Mouse (Mus musculus): Measurements from ENCODE around the gene Eif4a1.

Eif4a1 gene

GRCm38 (mm10) chr11:69670786-69671725 is 1.2 kb downstream of the Eif4a1 start:
- DNase-seq, result peak; percentile 93

DNA sequence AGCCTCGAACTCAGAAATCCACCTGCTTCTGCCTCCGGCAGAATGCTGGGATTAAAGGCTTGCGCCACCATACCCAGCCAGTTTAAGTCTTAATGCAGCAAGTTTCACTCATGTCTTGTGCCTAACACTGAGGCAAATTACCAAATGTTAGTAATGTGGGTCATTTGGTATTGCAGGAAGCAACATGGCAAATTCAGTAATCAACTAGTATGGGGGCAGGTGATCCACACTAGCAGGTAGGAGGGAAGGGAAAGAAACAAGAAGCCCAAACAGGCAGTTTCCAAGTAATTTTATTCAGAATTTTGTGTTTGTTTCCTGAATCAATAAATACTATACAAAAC is 5.6 kb downstream of the Eif4a1 start:
- DNase-seq, result no peak

- DNase-seq, result no peak
These were observed 6.1 kb downstream of the Eif4a1 start, which contains the start of gene Cd68 for GRCm38 (mm10) chr11:69665961-69666664. Gene Cd68 (minus strand): TSS chr11:69666153.

DNA sequence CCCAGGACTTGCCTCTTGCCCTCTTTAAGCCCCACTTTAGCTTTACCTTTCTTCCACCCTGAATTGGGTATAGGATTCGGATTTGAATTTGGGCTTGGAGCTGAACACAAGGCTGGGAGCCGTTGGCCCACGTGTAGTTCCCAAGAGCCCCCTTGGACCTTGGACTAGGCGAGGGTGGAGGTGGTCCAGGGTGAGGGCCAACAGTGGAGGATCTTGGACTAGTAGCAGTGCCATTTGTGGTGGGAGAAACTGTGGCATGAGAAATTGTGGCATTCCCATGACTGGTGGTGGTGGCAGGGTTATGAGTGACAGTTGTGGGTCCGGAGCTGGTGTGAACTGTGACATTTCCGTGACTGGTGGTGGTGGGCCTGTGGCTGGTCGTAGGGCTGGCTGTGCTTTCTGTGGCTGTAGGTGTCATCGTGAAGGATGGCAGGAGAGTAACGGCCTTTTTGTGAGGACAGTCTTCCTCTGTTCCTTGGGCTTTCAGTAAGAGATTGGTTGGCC is 6.7 kb downstream of the Eif4a1 start:
- DNase-seq, result no peak

DNA sequence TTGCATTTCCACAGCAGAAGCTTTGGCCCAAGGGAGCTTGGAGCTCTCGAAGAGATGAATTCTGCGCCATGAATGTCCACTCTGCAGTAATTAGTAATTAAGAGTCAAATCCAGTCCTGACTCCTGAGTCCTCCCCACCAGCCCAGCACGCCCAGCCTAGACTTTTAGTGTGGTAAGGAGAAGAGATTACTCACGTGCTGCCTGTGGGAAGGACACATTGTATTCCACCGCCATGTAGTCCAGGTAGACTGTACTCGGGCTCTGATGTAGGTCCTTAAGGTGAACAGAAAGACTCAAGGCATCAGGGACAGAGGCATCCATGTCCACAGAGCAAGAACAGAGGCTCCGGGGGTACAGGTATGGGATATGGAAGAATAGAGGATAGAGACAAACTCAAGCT is 7.4 kb downstream of the Eif4a1 start:
- DNase-seq, result no peak

DNA sequence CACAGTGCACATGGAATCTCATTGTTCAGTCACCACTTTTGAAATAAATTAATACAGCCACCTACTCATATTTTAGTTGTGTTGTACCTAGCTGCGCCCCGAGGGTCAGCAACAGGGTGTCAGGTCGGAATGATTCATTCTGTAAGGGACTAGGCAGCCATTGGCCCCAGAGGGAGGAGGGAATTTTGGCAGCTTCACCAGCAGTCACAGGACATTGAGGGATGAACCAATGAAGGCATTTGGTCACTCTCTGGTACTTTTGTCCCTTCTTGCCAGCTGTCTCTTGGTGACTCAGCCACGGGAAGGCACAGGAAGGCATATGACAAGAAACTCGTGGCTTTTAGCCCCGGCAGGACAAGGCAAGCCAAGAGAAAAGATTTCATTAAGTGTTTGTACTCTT is 8.4 kb downstream of the Eif4a1 start:
- no peak for DNase-seq

DNA sequence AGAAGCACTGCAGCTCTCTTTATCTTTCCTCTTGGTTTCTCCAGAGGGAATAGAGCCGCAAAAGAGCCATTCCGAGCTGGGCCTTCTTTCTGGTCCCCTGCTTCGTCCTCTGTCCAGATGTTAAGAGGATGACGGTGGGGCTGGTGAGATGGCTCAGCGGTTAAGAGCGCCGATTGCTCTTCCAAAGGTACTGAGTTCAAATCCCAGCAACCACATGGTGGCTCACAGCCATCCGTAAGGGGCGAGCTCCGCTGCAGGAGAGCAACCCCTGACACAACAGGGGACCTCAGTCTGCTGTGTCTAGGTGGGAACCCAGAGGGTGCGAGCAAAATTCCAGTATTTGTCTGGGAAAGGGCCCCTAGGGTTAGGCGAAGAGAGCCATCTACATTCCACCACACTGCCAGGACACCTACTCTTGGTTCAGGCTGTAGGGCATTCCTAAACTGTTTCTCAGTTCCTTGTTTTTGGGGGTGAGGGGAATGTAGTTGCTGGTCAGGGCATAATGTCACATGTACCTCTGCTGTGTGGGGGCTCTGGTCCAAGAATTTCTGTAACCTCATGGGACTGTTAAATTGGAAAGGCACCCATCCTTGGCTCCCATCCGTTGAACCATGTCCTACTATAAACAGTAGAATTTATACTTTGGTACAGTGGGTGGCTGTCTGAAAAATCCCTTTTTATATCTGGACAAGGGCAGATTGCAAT is 9.1 kb downstream of the Eif4a1 start:
- no peak for DNase-seq

DNA sequence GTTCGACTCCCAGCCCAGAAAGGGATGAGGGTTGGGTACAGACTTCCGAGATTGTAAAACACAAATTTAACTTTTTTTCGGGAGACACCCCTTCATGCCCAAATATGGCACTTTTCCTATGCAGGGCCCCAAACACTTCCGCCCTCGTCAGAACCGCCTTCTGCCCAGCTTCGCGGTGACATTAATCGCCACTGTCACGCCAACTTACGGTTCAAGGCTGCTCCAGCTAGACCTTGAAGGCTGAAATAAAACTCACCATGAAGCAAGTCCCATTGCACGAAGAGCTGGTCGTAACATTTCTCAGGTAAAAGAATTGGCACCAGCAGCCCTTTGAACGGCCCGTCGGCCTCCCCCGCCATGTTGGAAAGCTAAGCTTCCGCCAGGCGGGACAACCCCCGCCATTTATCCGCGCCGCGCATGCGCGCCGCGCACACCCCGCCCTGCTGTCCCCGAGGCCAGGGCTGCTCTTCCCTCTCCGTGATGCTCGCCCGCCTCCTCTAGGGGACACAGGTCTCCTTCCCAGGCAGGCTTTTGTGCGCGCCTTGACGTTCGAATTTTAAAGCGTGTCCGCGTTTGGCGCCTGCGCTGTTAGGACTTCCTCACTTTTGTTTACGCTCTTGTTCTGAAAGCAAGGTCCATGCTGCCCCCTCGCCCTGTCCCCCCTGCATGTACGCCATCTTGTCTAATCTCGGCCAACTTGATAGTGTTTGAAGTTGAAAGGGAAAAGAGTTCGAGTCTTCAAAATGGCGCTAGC is 9.8 kb downstream of the Eif4a1 start, which contains the start of gene Mpdu1:
TSS of gene Mpdu1 (minus strand) at position 430 of the 754 bp plus-strand sequence.
- DNase-seq, result peak; percentile 93

DNA sequence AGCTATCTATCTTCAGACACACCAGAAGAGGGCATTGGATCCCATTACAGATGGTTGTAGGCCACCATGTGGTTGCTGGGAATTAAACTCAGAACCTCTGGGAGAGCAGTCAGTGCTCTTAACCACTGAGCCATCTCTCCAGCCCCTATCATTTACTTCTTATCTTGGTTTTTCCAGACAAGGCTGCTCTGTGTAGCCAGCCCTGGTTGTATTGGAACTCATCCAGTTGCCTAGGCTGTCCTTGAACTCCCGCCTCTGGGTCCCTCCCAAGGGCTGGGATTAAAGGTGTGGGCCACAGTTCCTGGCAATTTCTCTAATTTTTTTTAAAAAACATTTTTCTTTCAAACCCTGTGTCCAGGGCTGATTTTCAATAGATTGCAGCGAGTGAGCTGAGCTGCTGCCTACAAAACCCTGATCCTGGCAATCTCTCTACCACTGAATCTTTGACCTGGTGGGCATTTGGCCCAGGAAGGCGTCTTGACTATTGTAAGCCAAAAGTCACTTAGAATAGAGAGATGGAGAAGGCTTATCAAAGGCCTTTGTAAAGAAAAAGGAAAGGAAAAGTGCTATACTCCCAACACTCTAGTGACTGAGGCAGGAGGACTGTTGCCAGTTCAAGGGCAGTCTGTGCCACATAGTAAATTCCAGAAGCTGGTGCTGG is 10.9 kb downstream of the Eif4a1 start:
- no peak for DNase-seq

GRCm38 (mm10) chr11:69657462-69657881 is 14.8 kb downstream of the Eif4a1 start:
- DNase-seq, result no peak

- DNase-seq, result peak; percentile 52
These were observed 15.4 kb downstream of the Eif4a1 start for GRCm38 (mm10) chr11:69656617-69657461.

GRCm38 (mm10) chr11:69656065-69656455 is 16.2 kb downstream of the Eif4a1 start:
- DNase-seq, result no peak

GRCm38 (mm10) chr11:69655264-69656064 is 16.8 kb downstream of the Eif4a1 start, which contains the start of gene Sox15:
Gene Sox15 (plus strand): TSS chr11:69655314.
- peak; percentile 77 for DNase-seq

- no peak for DNase-seq
These were observed 17.5 kb downstream of the Eif4a1 start for GRCm38 (mm10) chr11:69654760-69655159.

DNA sequence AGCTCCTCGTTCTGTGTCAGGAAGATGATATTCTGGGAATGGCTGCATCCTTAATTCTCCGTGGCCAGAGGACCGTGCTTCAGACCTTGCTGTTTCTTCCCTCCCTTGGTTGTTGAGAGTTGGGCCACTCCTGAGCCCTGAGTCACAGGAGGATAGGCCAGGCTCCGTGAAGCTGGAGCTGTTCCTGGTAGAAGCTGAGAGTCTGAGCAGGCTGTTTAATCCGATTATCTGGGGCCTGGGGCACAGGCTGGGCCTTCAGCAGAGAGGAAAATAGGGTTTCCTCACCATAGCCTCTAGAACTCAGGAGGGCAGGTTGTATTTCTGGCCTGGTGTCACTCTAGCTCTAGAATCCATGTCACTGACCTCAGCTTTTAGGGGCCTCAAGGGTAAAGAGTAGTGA is 18.8 kb downstream of the Eif4a1 start:
- no peak for DNase-seq

DNA sequence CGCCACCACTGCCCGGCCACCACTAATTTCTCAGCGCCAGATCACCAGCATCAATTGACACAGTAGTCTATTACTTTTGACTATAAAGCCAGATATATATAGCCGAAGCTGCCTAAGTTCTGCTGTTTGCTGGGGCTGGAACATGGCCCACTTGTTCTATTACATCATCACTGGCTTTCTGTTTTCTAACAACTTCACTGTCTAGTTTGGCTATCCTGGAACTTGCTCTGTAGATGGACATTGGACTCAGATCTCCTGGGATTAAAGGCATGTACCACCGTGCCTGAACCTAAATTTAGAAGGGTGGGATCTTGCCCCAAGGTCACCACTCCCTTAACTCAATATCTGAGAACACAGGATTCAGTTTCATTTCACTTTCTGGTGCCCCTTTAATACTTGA is 26.4 kb downstream of the Eif4a1 start:
- no peak for DNase-seq

DNA sequence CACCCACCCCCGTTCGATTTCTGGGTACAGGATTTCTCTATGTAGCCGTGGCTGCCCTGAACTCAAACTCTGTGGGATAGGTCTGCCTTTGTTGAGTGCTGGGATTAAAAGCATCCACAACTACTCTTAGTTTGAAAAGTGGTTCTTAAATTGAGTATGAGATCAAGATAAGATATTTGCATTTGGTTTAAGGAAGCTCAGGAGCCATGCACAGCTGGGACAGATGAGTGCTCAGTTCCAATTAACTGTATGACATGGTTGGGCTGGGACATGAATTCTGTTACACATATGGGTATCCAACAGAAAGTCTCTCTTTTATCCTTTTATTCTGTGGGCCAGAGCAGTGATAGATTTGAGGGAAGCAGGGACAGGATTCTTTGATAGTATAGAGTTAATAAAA is 36.8 kb downstream of the Eif4a1 start:
- no peak for DNase-seq

DNA sequence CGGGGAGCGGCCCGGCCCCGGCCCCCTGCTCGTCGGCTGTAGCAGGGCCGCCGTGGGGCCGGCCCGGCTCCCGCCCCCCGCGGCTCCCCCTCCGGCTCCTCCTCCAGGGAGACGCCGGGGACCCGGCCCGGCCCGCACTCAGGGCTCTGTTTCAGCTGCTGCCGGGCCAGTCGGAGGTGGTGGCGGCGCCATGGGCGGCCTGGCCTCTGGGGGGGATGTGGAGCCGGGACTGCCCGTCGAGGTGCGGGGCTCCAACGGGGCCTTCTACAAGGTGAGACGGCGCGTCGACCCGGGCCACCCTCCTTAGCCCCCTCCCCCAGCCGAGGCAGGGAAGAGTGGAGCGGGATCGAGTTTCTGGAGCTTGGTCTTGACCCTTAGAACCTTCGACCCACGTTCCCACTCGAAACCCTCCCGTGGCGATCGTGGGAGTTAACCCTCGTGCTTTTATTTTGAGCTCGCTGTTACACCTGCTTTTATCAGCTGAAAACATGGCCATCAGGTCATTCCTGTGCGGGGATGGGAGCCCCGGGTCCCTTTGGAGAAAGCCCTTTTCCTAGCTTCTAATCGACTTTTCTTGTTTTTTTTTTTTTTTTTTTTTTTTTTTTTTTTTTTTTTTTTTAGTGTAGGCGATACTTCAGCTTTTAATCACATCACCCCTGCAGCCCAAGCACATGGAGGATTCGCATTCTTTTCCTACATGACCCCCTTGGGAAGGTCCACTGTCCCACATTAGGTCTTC is 38.9 kb downstream of the Eif4a1 start:
- no peak for DNase-seq
